Mouse (Mus musculus) WW6 (cell line): ENCODE results near the gene Pou6f1.
"Not testable (repeated sequence)": the region's sequence is repeated elsewhere in the genome, so short reads cannot be mapped to it uniquely, and the experiment has no call there.

Experiments
- DNase-seq: peaks from one replicate; pipeline ENCODE4 v3.0.0-alpha.2; 2013; ENCODE audit warnings: low read depth, low spot score

Gene Pou6f1

DNA sequence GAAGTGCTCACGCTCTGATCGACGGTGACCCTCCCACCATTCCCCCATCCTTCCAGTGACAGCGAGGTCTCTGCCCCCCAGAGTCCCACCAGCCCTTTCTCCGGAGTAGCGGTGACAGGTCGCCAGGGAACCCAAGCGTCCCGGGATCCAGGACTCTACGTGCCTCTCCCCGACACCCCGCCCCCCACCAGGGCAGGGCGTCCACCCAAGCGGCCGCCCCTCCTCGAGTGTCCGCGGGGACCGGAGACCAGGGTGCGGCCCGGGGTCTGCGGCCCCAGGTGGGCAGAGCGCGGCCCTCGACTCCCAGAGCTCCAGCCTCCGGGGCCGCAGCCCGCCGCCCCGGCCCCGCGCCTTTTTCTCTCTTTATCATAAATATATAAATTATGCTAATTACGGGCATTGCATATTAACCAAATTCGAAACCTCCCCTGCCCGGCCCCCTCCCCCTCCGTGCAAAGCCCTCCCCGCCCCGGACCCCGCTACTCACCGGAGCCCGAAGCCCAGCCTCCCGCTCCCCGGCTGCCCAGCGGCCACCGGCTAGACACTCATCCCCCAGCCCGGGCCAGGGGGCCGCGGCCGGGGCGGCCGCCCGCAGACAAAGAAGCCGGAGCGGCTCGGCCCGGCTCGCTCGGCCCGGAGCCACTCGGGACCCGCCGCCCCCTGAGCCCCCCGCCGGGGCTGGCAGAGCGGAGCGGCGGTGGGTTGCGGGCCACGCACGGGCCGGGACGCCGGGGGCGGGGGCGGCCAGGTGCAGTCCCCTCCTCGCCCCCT is at the start of gene Pou6f1:
TSS of gene Pou6f1 (minus strand) at position 709 of the 771 bp plus-strand sequence.
- DNase-seq, result no peak

DNA sequence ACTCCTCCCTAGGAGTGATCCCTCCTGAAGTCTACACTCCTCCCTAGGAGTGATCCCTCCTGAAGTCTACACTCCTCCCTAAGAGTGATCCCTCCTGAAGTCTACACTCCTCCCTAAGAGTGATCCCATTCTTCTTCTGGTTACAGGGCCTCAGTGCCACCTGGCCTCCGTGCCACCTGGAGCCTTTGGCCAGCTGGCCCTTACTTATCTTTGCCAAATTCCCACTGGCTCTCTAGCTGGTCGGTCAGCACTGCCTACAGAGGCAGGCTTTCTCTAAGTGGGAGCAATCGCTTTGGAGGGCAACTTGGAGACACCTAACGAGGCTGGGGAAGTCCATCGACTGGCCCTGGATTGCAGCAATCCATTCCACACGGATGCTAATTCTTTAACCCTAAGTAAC is 46.4 kb upstream of the Pou6f1 start:
- DNase-seq, result no peak

DNA sequence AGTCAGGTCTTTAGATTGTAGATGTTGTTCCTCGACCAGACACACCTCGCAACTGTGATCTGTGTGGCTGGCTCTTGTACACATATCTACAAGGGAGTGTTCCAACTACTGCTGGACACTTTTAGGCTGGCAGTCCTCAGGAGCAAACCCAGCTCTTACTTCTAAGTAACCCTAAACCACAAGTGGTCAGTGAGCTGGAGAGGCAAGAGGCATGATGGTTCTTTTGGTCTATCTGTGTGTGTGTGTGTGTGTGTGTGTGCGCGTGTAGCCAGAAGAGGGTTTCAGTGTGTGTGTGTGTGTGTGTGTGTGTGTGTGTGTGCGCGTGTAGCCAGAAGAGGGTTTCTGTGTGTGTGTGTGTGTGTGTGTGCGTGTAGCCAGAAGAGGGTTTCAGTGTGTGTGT is 42.7 kb upstream of the Pou6f1 start:
- DNase-seq, result no peak

DNA sequence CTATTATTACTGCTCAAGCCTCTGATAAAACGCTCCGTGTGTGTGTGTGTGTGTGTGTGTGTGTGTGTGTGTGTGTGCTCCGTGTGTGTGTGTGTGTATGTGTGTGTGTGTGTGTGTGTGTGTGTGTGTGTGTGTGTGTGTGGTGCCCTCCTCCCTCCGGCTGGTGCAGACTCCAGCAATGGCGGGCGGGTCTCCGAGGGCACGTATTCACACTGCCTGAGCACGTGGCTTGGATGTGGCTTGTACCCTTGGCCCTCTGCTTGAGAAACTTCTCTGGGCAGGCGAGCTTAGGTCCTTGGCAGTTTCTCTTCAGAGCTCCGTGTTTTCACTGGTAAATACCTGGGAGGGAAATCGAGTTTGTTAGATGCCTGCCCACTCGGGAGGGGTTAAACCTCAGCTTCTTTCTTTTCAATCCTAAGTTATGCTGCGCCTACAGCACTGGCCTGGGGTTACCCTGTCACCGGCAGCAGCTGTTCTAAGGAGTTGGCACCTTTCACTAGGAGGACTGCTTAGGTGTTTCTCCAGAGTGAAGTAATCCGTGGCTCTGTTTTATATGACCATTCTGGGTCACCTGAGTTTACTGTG is 41.5 kb upstream of the Pou6f1 start:
- DNase-seq, result no peak

DNA sequence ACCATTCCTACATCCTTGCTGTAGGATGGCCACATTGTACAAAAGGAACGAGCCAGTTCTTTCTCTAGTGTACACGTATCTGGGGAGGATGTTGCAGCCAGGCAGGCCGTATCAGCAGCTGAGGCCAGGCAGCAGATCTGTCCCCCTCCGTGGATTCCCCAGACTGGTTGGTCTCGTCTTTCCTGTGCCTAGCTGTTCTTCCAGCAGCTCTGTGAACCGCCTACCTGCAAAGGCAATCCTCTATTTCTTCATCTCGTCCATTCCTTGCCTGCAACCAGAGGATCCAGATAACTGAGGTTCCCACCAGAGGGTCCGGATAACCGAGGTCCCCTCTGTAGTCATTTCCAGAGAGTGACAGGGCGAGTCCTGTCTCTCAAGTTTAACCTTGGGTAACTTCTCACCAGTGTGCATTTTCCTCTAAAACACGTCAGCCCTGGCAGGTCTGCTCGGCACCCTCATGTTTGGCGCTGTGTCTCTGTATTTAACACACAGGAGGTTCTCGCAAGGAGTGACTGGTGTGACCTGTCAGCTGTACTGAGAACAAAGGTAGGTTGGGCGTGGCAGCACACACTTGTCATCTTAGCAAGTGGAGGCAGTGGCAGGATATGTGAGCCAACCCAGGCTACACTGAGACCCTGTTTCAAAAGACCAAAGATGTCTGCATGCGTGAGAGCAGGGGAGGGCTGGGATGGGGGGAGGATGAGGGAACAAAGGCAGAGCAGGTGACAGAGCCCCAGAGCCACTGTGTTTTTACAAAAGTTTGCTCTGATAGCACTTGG is 40.4 kb upstream of the Pou6f1 start:
- DNase-seq, result no peak

DNA sequence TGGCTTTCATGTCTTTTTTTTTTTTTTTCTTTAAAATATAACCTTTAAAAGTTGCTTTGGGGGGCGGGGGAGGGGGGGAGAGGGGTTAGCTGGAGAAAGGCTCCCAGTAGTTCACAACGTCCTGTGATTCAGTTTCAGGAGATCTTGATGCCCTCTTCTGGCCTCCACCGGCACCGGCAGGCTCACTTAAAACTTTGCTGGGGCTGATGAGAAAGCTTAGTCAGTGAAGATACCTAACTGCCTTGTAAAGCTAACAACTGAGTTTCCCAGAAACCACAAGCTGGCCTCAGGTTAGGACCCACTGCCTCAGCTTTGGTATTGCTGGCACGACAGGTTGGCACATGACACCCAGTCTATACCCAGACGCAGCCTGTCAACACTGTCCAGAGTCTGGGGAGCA is 37.9 kb upstream of the Pou6f1 start:
- DNase-seq, result no peak

DNA sequence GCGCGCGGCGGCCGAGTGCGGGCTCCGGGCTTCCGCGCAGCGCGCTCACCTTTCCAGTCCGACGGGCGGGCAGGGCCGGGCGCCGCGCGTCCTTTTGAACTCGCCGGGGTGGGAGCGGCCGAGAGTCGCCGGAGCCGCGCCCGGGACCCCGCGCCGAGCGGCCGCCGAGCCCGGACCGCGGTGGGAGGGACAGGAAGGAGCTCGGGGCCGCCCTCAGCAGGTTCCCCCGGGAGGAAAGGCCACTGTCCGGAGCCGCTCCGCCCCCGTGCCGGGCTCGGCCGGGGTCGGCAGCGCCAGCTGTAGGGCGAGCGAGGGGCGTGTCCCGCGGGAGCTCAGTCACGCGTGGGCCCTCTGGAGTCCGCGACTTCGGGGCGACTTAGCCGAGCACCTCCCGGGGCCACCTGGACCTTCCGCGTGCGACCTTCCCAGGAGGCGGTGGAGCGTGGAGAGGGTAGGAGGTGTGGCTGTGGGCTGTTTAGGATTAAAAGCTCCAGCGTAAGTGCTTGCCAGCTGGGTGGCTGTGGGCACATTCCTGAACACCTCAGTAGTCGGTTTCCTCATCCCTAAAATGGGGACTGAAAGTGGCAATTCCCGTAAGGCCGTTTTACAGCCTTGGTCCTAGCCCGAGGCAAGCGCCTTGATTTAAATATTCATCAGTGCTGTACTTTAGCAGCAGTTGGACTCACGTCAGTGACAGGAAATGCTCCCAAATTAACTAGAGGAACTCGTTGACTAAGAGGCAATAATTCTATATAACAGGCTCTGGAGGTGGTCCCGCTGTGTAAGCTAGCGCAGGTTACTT is 37.1 kb upstream of the Pou6f1 start, which contains the start of gene Smagp:
TSS of gene Smagp (minus strand) at position 241 of the 802 bp plus-strand sequence.
- no peak for DNase-seq

DNA sequence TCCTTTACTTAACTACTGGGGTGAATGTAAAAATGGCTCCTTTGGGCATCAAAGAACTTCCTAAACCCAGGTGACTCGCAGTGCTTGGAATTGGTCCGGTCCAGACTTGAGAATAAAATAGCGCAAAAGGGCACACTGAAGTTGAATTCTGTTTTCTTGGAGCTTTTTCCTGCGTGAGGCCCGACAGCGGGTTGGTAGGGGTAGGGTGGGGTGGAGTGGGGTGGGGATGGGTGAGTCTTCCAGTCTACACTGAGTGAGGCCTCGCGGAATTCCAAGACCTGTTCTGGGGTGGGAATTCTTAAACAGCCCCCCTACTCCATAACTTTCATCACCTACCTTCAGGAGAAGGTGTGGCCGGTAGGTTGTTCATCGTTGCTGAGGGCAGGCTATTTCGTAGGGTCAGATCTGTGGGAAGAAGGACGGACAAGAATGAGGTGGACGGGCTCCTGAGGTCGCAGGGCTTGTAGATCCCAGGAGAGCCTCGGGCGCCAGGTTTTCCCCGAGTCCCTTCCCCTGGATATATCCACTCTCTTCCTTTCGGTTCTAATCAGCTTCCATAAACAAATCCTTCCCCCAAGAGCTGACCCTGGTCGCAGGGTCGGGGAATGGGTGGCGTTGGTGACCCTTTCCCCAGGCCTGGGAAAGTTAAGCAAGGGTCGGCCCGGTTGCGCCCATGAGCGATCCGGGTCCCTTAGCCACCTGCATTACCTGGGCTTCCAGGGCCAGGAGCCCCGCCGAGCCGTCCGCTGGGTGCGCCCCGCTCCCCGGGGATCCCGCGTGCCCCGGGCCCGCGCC is 36.3 kb upstream of the Pou6f1 start:
- DNase-seq, result no peak

DNA sequence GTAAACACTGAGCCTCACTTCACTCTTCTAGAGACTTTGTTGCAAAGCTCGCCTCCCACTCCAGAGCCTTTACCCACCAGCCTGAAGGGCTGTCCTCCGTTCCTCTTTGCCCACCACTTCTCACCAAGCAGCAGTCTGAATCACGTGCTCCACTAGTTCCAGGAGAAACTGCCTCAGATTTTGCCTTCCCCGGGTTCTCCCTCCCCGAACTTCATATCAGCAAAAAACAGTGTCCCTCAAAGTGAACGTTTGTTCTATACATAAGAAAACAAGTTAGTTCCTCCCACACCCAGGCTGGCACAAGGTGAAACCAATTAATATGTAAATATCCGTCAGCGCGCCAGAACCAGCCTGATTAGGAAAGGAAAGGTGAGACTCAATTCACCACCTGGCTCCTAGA is 35.5 kb upstream of the Pou6f1 start:
- DNase-seq, result no peak

DNA sequence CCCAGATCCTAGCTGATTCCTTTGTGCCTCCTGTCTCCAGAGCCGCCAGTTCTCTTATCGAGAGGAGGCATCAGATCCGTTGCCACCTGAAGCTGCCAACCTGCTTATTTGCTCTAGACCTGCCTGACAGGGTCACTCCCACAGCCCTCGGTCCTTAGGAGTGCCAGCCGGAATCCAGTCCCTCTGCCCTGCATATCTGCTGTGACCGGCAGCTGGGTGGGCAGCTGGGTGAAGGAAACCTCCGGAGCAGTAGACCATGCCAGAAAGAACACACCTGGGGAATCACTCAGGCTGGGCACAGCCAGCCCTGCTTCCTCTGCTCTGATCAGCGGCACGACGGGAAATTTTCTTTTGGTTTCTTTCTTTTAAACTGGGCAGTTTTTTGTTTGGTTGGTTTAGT is 33.6 kb upstream of the Pou6f1 start:
- DNase-seq, result no peak

DNA sequence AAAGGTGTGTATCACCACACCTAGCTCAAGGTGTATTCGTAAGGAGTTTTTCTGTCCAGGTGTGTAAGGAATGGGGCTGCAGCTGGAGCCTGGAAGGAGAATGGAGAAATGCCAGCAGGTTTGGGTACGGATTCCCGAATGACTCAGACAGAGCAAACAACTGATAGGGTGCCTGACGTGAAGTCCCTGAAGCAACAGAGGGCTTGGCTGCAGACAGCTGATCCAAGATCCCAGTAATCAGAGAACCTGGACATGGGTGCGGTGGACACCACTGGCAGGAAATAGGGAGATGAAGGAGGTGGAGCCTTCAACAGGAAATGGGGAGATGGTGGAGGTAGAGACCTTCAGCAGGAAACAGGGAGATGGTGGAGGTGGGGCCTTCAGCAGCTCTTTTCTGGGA is 32.5 kb upstream of the Pou6f1 start:
- DNase-seq, result no peak

DNA sequence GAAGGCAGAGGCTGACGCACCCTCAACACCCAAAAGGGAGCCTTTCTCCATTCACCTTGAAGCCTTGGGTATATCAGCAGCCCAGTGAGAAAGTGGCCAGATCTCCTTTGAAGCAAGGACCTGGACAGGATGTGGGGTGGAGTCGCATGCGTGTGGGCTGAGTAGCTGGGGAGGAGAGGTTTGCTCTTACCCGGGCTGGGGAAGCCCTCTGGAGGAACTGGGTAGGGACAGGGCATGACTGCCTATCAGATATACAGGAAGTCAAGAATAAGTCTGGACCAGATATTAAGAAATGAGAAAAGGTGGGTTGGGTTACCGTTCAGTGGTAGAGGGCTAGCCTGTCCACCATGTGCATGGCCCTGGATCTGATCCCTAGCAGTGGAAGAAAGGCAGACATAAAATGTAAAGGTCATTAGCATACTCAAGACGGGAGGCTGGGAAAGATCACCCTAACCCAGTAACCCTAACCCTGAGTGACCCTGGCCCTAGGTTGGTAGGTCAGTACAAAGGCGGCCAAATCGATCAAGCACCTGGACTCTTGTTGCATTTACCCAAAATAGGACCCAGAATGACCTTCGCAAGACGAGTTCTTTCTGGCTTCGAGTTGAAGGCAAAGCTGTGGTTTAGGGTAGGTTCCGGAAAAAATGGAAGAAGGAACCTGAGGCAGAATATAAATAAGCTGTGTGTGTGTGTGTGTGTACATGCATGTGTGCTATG is 31.8 kb upstream of the Pou6f1 start:
- no peak for DNase-seq

DNA sequence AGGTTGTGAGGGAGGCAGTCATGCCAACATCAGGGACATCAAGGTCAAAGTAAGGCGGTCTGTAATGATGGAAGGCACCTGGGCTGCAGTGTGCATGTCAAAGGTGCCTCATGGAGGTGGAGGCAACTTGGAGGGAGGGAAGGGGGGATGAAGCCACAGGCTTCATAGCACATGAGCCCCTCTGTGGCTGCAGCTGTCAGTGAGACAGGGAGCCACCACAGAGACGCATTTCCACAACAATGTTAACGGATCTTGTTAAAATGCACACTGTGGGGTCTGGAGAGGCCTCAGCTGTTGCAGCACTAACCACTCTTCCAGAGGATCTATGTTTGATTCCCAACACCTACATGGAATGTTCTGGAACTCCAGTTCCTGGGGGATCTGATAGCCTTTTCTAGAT is 30.3 kb upstream of the Pou6f1 start:
- DNase-seq, result no peak

DNA sequence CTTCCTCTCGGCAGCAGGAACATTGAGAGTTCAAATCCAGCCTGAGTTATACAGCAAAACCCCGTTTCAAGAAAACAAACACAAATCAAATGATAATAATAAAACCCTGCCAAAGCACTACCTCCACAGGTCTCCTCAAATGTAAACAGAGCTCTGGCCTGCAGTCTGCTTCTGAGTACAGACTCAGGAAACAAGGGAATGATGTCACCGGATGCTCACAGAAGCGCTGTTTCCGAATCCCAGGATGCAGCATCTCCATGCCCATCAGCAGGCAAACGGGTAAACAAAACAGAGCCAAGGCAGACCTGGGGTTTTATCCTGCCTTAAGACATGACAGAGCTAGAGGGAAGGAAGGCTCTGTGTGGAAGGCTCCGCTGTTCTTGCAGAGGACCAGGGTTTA is 29.0 kb upstream of the Pou6f1 start:
- no peak for DNase-seq

DNA sequence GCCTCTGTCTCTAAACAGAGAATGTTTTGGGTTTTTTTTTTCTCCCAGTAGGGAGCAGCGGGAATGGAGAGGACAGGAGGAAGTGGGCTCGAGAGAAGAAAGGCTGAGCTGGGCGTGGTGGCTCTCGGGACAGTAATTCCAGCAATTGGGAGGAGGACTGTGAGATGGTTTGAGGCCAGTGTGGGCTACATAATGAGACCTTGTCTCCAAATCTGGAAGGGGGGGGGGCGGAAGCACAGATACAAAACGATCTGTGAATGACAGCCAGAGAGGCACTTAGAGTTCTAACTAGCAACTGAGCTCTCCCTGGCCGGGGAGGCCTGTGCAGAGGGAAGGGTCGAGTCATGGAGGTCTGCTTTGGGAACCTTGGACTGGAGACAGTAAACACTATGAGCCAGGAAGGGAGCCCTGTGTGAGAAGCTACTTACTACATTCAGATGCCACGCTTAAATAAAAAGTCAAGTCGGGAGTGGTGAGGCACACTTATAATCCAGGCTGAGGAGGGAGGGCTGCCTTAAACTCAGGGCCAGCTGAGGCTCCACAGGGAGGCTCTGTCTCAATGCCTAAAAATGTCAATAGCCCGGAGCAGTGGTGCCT is 28.1 kb upstream of the Pou6f1 start:
- DNase-seq, result no peak

DNA sequence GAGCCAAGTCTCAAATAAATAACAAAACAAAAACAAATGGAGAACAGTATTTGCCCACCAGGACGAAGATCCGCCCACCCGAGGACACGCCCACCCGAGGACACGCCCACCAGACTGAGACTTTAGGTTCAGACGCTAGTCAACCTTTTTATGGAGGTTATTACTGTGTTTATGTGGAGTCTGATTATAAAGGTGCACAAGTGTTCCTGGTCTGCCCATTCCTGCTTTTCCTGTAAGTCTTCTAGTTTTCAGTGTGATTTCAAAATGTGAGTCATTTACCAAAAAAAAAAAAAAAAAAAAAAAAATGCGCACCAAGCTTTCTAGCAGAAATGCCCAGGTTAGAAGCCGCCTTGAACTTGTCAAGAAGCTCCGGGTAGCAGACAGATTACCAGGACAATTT is 27.5 kb upstream of the Pou6f1 start:
- no peak for DNase-seq

DNA sequence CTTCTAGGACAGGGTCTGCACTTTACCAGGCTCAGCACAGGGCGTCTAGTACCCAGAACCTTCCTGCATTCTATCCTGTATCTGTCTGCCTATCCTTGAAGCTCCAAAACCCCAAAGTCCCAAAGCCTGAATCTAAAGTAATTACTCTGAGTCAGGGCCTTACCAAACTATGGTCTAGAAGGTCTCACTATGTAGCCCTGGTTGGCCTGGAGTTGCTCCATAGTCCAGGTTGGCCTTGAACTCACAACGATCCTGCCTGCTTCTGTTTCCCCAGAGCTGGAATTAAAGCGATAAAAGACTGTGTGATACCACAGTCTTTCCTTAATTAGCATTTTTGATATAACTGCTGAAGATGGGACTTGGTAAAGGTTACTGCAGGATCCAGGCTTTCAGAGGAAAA is 24.7 kb upstream of the Pou6f1 start:
- no peak for DNase-seq

DNA sequence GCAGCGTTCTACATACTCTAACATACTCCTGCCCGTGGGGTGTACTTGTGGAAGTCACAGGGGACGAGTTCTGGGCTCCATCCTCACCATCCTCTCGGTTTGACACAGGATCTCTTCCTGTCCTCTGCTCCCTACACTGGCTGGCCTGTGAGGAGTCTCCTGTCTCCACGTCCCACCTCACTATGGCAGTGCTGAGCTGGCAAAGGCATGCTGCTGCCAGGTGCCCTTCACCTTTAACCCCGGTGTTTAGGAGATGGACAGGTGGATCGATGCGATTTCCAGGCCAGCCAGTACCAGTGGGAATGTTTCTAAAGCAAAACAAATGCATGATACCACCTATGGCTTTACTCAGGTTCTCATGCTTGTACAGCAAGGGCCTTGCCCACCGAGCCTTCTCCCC is 24.0 kb upstream of the Pou6f1 start:
- no peak for DNase-seq

DNA sequence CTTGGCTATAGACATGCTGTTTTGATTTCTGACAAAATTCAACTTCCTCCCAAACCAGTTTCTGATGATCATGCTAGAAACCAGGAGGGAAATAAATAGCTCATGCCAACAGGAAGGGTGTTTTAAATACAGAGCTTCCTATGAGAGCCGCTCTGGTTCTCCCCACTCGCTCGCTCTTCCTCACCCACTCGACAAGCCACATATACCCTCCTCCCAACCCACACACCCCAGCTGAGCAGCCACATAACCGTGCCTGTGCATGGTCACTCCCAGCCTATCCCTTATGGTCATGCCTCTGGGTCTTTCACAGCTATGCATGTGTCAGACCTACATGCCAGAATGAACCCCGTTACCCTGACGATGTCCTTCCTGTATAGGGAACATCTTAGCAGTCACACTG is 22.4 kb upstream of the Pou6f1 start:
- no peak for DNase-seq

DNA sequence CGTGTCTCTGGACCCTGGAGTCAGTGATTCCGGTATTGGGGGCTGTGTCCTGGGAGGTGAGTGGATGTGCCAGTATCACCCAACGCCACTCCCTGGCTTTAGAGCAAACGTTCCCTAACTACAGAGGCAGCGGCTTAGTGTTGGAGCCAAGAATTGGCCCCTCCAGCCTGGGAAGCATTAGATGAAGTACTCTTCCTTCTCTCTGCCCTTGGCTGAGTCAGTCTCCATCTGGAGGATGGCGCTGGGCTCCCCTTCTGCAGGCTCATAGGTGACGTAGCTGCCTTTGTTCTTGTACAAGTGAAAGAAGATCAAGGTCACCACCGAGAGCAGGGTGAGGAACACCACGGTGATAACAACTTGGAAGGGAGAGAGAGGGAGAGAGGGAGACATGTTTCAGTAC is 21.9 kb upstream of the Pou6f1 start:
- DNase-seq, result not testable (repeated sequence)
